ENCODE assay signal across 13 mouse cellular contexts in genomic region chr11:75449695-75450094, GRCm38 (mm10). TPM values are rescaled to one million over a fixed set of nuclear protein-coding genes. Genes with fewer than 3 reads are reported as not detected.
DNase-seq lines count a peak whose midpoint lies in the region; ATAC-seq lines count a peak whose summit lies in the region.
"Had no signal": no experiment of that assay in that cellular context is flagged by ENCODE, and none has a peak within 500 bp of the region (broad histone marks: within the 10 kb centered on the region; RNA-seq: fewer than 3 reads in every experiment).

No protein-coding gene starts in this region.

- 76% methylated on average over 7 of the region's 7 CpGs for WGBS in neural tube, embryonic 13.5 days
- 77% methylated on average over 7 of the region's 7 CpGs for WGBS in neural tube, embryonic 15.5 days
- 66% methylated on average over 7 of the region's 7 CpGs for WGBS in stomach, embryonic 16.5 days

- no peaks in the 10 kb centered on the region for H3K27me3 ChIP-seq in neural tube, embryonic 13.5 days
- no peaks in the 10 kb centered on the region for H3K27me3 ChIP-seq in neural tube, embryonic 15.5 days (replicated peaks)
- no peaks in the 10 kb centered on the region for H3K27me3 ChIP-seq in stomach, embryonic 16.5 days (ENCODE audit: control insufficient read depth, insufficient read depth, low read length)

- 0 out of 2 replicates have a peak overlapping the region, but pooled peaks have one; percentile 17 for H3K9ac ChIP-seq in neural tube, embryonic 13.5 days
- no peak overlapping the region for H3K9ac ChIP-seq in neural tube, embryonic 15.5 days (replicated peaks)
- 0 out of 2 replicates have a peak overlapping the region, but pooled peaks have one; percentile 35 for H3K9ac ChIP-seq in stomach, embryonic 16.5 days (ENCODE audit: low read length)

- no peak for ATAC-seq in cerebellum, adult (ENCODE audit: insufficient number of reproducible peaks, low FRiP score, low TSS enrichment)
- no peak for ATAC-seq in neural tube, embryonic 13.5 days (ENCODE audit: low read depth)
- ATAC-seq in neural tube, embryonic 15.5 days (ENCODE audit: low FRiP score) = no peak
- peak; percentile 47 for ATAC-seq in erythroid progenitor cell, adult 5-6 weeks (replicated peaks; ENCODE audit: low FRiP score, poor library complexity, severe bottlenecking)
- ATAC-seq in stomach, embryonic 16.5 days (ENCODE audit: insufficient read depth, low FRiP score) = no peak
- ATAC-seq in inflammation-experienced regulatory T-cells, adult 6 months = no peak

- peaks cover 41% of the 10 kb centered on the region for H3K4me1 ChIP-seq in neural tube, embryonic 13.5 days (replicated peaks)
- peaks cover 42% of the 10 kb centered on the region for H3K4me1 ChIP-seq in neural tube, embryonic 15.5 days
- H3K4me1 ChIP-seq in stomach, embryonic 16.5 days (ENCODE audit: control insufficient read depth, insufficient read depth, low read length) = peaks cover 9% of the 10 kb centered on the region

- H3K4me2 ChIP-seq in neural tube, embryonic 13.5 days = no peak overlapping the region
- no peak overlapping the region for H3K4me2 ChIP-seq in neural tube, embryonic 15.5 days
- H3K4me2 ChIP-seq in stomach, embryonic 16.5 days (ENCODE audit: low read depth, low read length) = no peak overlapping the region

- H3K27ac ChIP-seq in neural tube, embryonic 13.5 days (replicated peaks) = no peak overlapping the region
- H3K27ac ChIP-seq in neural tube, embryonic 15.5 days (replicated peaks) = no peak overlapping the region
- no peak overlapping the region for H3K27ac ChIP-seq in stomach, embryonic 16.5 days (ENCODE audit: low read length)

- peaks cover 66% of the 10 kb centered on the region for H3K36me3 ChIP-seq in neural tube, embryonic 13.5 days
- H3K36me3 ChIP-seq in neural tube, embryonic 15.5 days = peaks cover 52% of the 10 kb centered on the region
- H3K36me3 ChIP-seq in stomach, embryonic 16.5 days (ENCODE audit: control insufficient read depth, insufficient read depth, low read length) = peaks cover 13% of the 10 kb centered on the region

- peak; percentile 68 for DNase-seq in cerebellum, adult 11-12 months
- DNase-seq in kidney, postnatal 36 days = no peak
- DNase-seq: adrenal gland, adult 8-10 months; kidney, postnatal 14 days; right cerebral cortex, postnatal 4 days had no signal

- H3K9me3 ChIP-seq in neural tube, embryonic 13.5 days = no peaks in the 10 kb centered on the region
- no peaks in the 10 kb centered on the region for H3K9me3 ChIP-seq in neural tube, embryonic 15.5 days (replicated peaks)
- no peaks in the 10 kb centered on the region for H3K9me3 ChIP-seq in stomach, embryonic 16.5 days (replicated peaks; ENCODE audit: control insufficient read depth, low read length)

- H3K4me3 ChIP-seq in neural tube, embryonic 13.5 days = no peak overlapping the region
- no peak overlapping the region for H3K4me3 ChIP-seq in neural tube, embryonic 15.5 days (replicated peaks)
- H3K4me3 ChIP-seq in stomach, embryonic 16.5 days (replicated peaks; ENCODE audit: low read length) = no peak overlapping the region

RNA-seq across cellular contexts. Expression of gene Wdr81, which starts 4.8 kb away (rescaled TPM):
- polyA plus RNA-seq in neural tube, embryonic 13.5 days (2015; fragmentation: Nextera tagmentation; extraction: Ambion mirVana) = 5.9 and 6.0 TPM in 2 replicates
- 6.3 and 6.6 TPM in 2 replicates for polyA plus RNA-seq in neural tube, embryonic 15.5 days (2015; fragmentation: Nextera tagmentation; extraction: Ambion mirVana)
- total RNA-seq in erythroid progenitor cell, adult 5-6 weeks (2015; ENCODE audit: low replicate concordance) = 39.0 and 53.3 TPM in 2 replicates
- total RNA-seq in erythroid progenitor cell, adult 5-6 weeks (2017; ENCODE audit: low replicate concordance) = 45.6 and 48.8 TPM in 2 replicates
- polyA plus RNA-seq in stomach, embryonic 16.5 days (2015; fragmentation: Nextera tagmentation; extraction: Ambion mirVana) = 6.8 and 7.0 TPM in 2 replicates
- polyA plus RNA-seq in inflammation-experienced regulatory T-cells, adult 6 months (2017; shearing (Covaris generic)) = 1 to 10 TPM; 5.1 to 7.9 (median 5.2) TPM

RNA-seq across cellular contexts. Expression of gene Serpinf2, which starts 10.3 kb away (rescaled TPM):
- polyA plus RNA-seq in neural tube, embryonic 13.5 days (2015; fragmentation: Nextera tagmentation; extraction: Ambion mirVana) = 0.25 TPM in 1 of 2 replicates, not detected in the other
- 0.33 and 1.6 TPM in 2 replicates for polyA plus RNA-seq in neural tube, embryonic 15.5 days (2015; fragmentation: Nextera tagmentation; extraction: Ambion mirVana)
- 2.2 TPM in 1 of 2 replicates, not detected in the other for total RNA-seq in erythroid progenitor cell, adult 5-6 weeks (2015; ENCODE audit: low replicate concordance)
- total RNA-seq in erythroid progenitor cell, adult 5-6 weeks (2017; ENCODE audit: low replicate concordance) = 0.98 and 1.5 TPM in 2 replicates
- polyA plus RNA-seq in stomach, embryonic 16.5 days (2015; fragmentation: Nextera tagmentation; extraction: Ambion mirVana) = 65.3 and 68.3 TPM in 2 replicates
- polyA plus RNA-seq in inflammation-experienced regulatory T-cells, adult 6 months (2017; shearing (Covaris generic)) = not detected
- total RNA-seq: heart, postnatal 25 days; left cerebral cortex, postnatal 25 days had no signal

RNA-seq across cellular contexts. Expression of gene Tlcd2, which starts 11.8 kb away (rescaled TPM):
- 3.9 and 4.3 TPM in 2 replicates for polyA plus RNA-seq in neural tube, embryonic 13.5 days (2015; fragmentation: Nextera tagmentation; extraction: Ambion mirVana)
- polyA plus RNA-seq in neural tube, embryonic 15.5 days (2015; fragmentation: Nextera tagmentation; extraction: Ambion mirVana) = 2.4 and 8.5 TPM in 2 replicates
- 1.8 and 6.7 TPM in 2 replicates for total RNA-seq in erythroid progenitor cell, adult 5-6 weeks (2015; ENCODE audit: low replicate concordance)
- 1.0 and 17.8 TPM in 2 replicates for total RNA-seq in erythroid progenitor cell, adult 5-6 weeks (2017; ENCODE audit: low replicate concordance)
- polyA plus RNA-seq in stomach, embryonic 16.5 days (2015; fragmentation: Nextera tagmentation; extraction: Ambion mirVana) = 22.7 and 22.9 TPM in 2 replicates
- 10 to 100 TPM in 2 of 3 experiments, 1 to 10 TPM in 1; 10.0 to 23.2 (median 21.3) TPM for polyA plus RNA-seq in inflammation-experienced regulatory T-cells, adult 6 months (2017; shearing (Covaris generic))

RNA-seq across cellular contexts. Expression of gene Serpinf1, which starts 27.2 kb away (rescaled TPM):
- 60.8 and 74.9 TPM in 2 replicates for polyA plus RNA-seq in neural tube, embryonic 13.5 days (2015; fragmentation: Nextera tagmentation; extraction: Ambion mirVana)
- 63.4 and 69.1 TPM in 2 replicates for polyA plus RNA-seq in neural tube, embryonic 15.5 days (2015; fragmentation: Nextera tagmentation; extraction: Ambion mirVana)
- total RNA-seq in erythroid progenitor cell, adult 5-6 weeks (2015; ENCODE audit: low replicate concordance) = 2.9 and 26.0 TPM in 2 replicates
- 2.2 TPM in 1 of 2 replicates, not detected in the other for total RNA-seq in erythroid progenitor cell, adult 5-6 weeks (2017; ENCODE audit: low replicate concordance)
- 60.2 and 72.8 TPM in 2 replicates for polyA plus RNA-seq in stomach, embryonic 16.5 days (2015; fragmentation: Nextera tagmentation; extraction: Ambion mirVana)
- polyA plus RNA-seq in inflammation-experienced regulatory T-cells, adult 6 months (2017; shearing (Covaris generic)) = 1 to 10 TPM; 3.3 to 5.0 (median 4.9) TPM

RNA-seq across cellular contexts. Expression of gene Prpf8, which starts 36.9 kb away (rescaled TPM):
- 47.3 and 51.3 TPM in 2 replicates for polyA plus RNA-seq in neural tube, embryonic 13.5 days (2015; fragmentation: Nextera tagmentation; extraction: Ambion mirVana)
- polyA plus RNA-seq in neural tube, embryonic 15.5 days (2015; fragmentation: Nextera tagmentation; extraction: Ambion mirVana) = 43.9 and 44.3 TPM in 2 replicates
- total RNA-seq in erythroid progenitor cell, adult 5-6 weeks (2015; ENCODE audit: low replicate concordance) = 69.6 and 70.0 TPM in 2 replicates
- total RNA-seq in erythroid progenitor cell, adult 5-6 weeks (2017; ENCODE audit: low replicate concordance) = 53.6 and 56.5 TPM in 2 replicates
- 42.4 and 43.8 TPM in 2 replicates for polyA plus RNA-seq in stomach, embryonic 16.5 days (2015; fragmentation: Nextera tagmentation; extraction: Ambion mirVana)
- polyA plus RNA-seq in inflammation-experienced regulatory T-cells, adult 6 months (2017; shearing (Covaris generic)) = 10 to 100 TPM; 37.6 to 48.7 (median 43.8) TPM

Comparison
In these comparisons a context has a peak if more than half of its experiments do, and no peak if none do; other contexts are left out.
1. RNA of gene Serpinf2, which starts 10.3 kb away (polyA plus RNA-seq): 65.3 to 68.3 TPM in stomach, embryonic 16.5 days; 0.33 to 1.6 TPM in neural tube, embryonic 15.5 days, 0.25 TPM in neural tube, embryonic 13.5 days and not detected in inflammation-experienced regulatory T-cells, adult 6 months; every median in the first group is over 10 times any median in the second.